Mouse (Mus musculus) T-helper 2 cell (primary cell): Measurements from ENCODE around the gene Ppp1ca.

Experiments used
- in situ Hi-C: fragments of 300-600 bp; cut with MboI, MseI; formaldehyde crosslinking; loops from one replicate; pipeline ENCODE4 v1.15.1; 2025; ENCODE audit warnings: high pct_unique_total_duplicates

Gene Ppp1ca

GRCm38 (mm10) chr19:4191528-4192250 lies at the start of gene Ppp1ca:
TSS of gene Ppp1ca (plus strand) at chr19:4192065.
- in situ Hi-C loops: no loop called here

GRCm38 (mm10) chr19:4142416-4143173 lies 49.3 kb upstream of the Ppp1ca start:
- in situ Hi-C loops: loop anchor here (5.0 kb wide), 1 partner anchor 45 kb away; the partner anchor contains the start of genes Cdk2ap2 and Pitpnm1

- in situ Hi-C loops: loop anchor here (5.0 kb wide), 1 partner anchor 47 kb away; the partner anchor contains the start of genes Cdk2ap2 and Pitpnm1
These were observed 48.1 kb upstream of the Ppp1ca start, which contains the start of gene Cabp4 for GRCm38 (mm10) chr19:4143759-4144268. TSS of gene Cabp4 (minus strand) at chr19:4144033.

- in situ Hi-C loops: loop anchor here (5.0 kb wide), 1 partner anchor 48 kb away; the partner anchor contains the start of genes Cdk2ap2 and Pitpnm1
These were observed 47.0 kb upstream of the Ppp1ca start for GRCm38 (mm10) chr19:4144550-4145498.

- in situ Hi-C loops: no loop called here
These were observed 45.9 kb upstream of the Ppp1ca start for GRCm38 (mm10) chr19:4145936-4146335.

- in situ Hi-C loops: no loop called here
These were observed 45.4 kb upstream of the Ppp1ca start for GRCm38 (mm10) chr19:4146366-4147021.

- in situ Hi-C loops: no loop called here
These were observed 44.9 kb upstream of the Ppp1ca start for GRCm38 (mm10) chr19:4147022-4147405.

- in situ Hi-C loops: no loop called here
These were observed 43.9 kb upstream of the Ppp1ca start for GRCm38 (mm10) chr19:4147782-4148490.

GRCm38 (mm10) chr19:4148491-4148806 lies 43.4 kb upstream of the Ppp1ca start, which contains the start of gene Coro1b:
TSS of gene Coro1b (plus strand) at chr19:4148619.
- in situ Hi-C loops: no loop called here

GRCm38 (mm10) chr19:4148819-4149218 lies 43.0 kb upstream of the Ppp1ca start:
- in situ Hi-C loops: no loop called here

- in situ Hi-C loops: no loop called here
These were observed 42.6 kb upstream of the Ppp1ca start for GRCm38 (mm10) chr19:4149283-4149682.

- in situ Hi-C loops: no loop called here
These were observed 42.0 kb upstream of the Ppp1ca start for GRCm38 (mm10) chr19:4149764-4150461.

GRCm38 (mm10) chr19:4150567-4151487 lies 41.0 kb upstream of the Ppp1ca start:
- in situ Hi-C loops: no loop called here

GRCm38 (mm10) chr19:4151488-4151860 lies 40.4 kb upstream of the Ppp1ca start:
- in situ Hi-C loops: no loop called here

GRCm38 (mm10) chr19:4151898-4152297 lies 40.0 kb upstream of the Ppp1ca start:
- in situ Hi-C loops: no loop called here

- in situ Hi-C loops: no loop called here
These were observed 39.2 kb upstream of the Ppp1ca start for GRCm38 (mm10) chr19:4152445-4153231.

GRCm38 (mm10) chr19:4153232-4153654 lies 38.6 kb upstream of the Ppp1ca start, which contains the start of gene Ptprcap:
TSS of gene Ptprcap (plus strand) at chr19:4153604.
- in situ Hi-C loops: no loop called here
